Mouse (Mus musculus): ENCODE data around the gene Rbm34.
"Not testable (repeated sequence)": the region's sequence is repeated elsewhere in the genome, so short reads cannot be mapped to it uniquely, and the experiment has no call there.

Rbm34 gene

GRCm38 (mm10) chr8:126970579-126971313 is at the start of gene Rbm34:
Rbm34 (minus strand) TSS chr8:126971071.
- Histone ChIP-seq H3K36me3 (ENCODE audit: control insufficient read depth, insufficient read depth, low read length, poor library complexity, severe bottlenecking) (peaks cover 8% of the 10 kb centered on the region), H3K27me3 (ENCODE audit: control insufficient read depth, insufficient read depth, low read length, poor library complexity, severe bottlenecking) (no peaks in the 10 kb centered on the region)
- DNase-seq (ENCODE audit: low read depth, low spot score): peak; percentile 90

- Histone ChIP-seq H3K36me3 (ENCODE audit: control insufficient read depth, insufficient read depth, low read length, poor library complexity, severe bottlenecking) (no peaks in the 10 kb centered on the region), H3K27me3 (ENCODE audit: control insufficient read depth, insufficient read depth, low read length, poor library complexity, severe bottlenecking) (peaks cover 2% of the 10 kb centered on the region; the same call in 1 of the 2 replicates)
- DNase-seq (ENCODE audit: low read depth, low spot score): no peak
These were observed 40.8 kb upstream of the Rbm34 start for GRCm38 (mm10) chr8:127011668-127012067.

GRCm38 (mm10) chr8:126994506-126994905 is 23.6 kb upstream of the Rbm34 start:
- Histone ChIP-seq H3K27me3 (ENCODE audit: control insufficient read depth, insufficient read depth, low read length, poor library complexity, severe bottlenecking) (no peaks in the 10 kb centered on the region), H3K36me3 (ENCODE audit: control insufficient read depth, insufficient read depth, low read length, poor library complexity, severe bottlenecking) (no peaks in the 10 kb centered on the region)
- no peak for DNase-seq (ENCODE audit: low read depth, low spot score)

GRCm38 (mm10) chr8:126989363-126990153 is 18.7 kb upstream of the Rbm34 start:
- no peak for DNase-seq (ENCODE audit: low read depth, low spot score)
- Histone ChIP-seq H3K27me3 (ENCODE audit: control insufficient read depth, insufficient read depth, low read length, poor library complexity, severe bottlenecking) (0 out of 2 replicates have a peak, but pooled peaks cover 2% of the 10 kb centered on the region), H3K36me3 (ENCODE audit: control insufficient read depth, insufficient read depth, low read length, poor library complexity, severe bottlenecking) (no peaks in the 10 kb centered on the region)

- H3K36me3 ChIP-seq (ENCODE audit: control insufficient read depth, insufficient read depth, low read length, poor library complexity, severe bottlenecking): no peaks in the 10 kb centered on the region
- no peak for DNase-seq (ENCODE audit: low read depth, low spot score)
- H3K27me3 ChIP-seq (ENCODE audit: control insufficient read depth, insufficient read depth, low read length, poor library complexity, severe bottlenecking): 0 out of 2 replicates have a peak, but pooled peaks cover 2% of the 10 kb centered on the region
These were observed 17.6 kb upstream of the Rbm34 start for GRCm38 (mm10) chr8:126988346-126989006.

- no peaks in the 10 kb centered on the region for H3K36me3 ChIP-seq (ENCODE audit: control insufficient read depth, insufficient read depth, low read length, poor library complexity, severe bottlenecking)
- peak; percentile 84 for DNase-seq (ENCODE audit: low read depth, low spot score)
- 0 out of 2 replicates have a peak, but pooled peaks cover 2% of the 10 kb centered on the region for H3K27me3 ChIP-seq (ENCODE audit: control insufficient read depth, insufficient read depth, low read length, poor library complexity, severe bottlenecking)
These were observed 15.6 kb upstream of the Rbm34 start for GRCm38 (mm10) chr8:126986495-126986894.

- Histone ChIP-seq H3K36me3 (ENCODE audit: control insufficient read depth, insufficient read depth, low read length, poor library complexity, severe bottlenecking) (no peaks in the 10 kb centered on the region), H3K27me3 (ENCODE audit: control insufficient read depth, insufficient read depth, low read length, poor library complexity, severe bottlenecking) (no peaks in the 10 kb centered on the region)
- DNase-seq (ENCODE audit: low read depth, low spot score): no peak
These were observed 9.2 kb upstream of the Rbm34 start for GRCm38 (mm10) chr8:126980046-126980445.

GRCm38 (mm10) chr8:126979091-126979920 is 8.4 kb upstream of the Rbm34 start:
- Histone ChIP-seq H3K36me3 (ENCODE audit: control insufficient read depth, insufficient read depth, low read length, poor library complexity, severe bottlenecking) (no peaks in the 10 kb centered on the region), H3K27me3 (ENCODE audit: control insufficient read depth, insufficient read depth, low read length, poor library complexity, severe bottlenecking) (no peaks in the 10 kb centered on the region)
- DNase-seq (ENCODE audit: low read depth, low spot score): peak; percentile 26

GRCm38 (mm10) chr8:126978535-126978934 is 7.7 kb upstream of the Rbm34 start:
- H3K27me3 ChIP-seq (ENCODE audit: control insufficient read depth, insufficient read depth, low read length, poor library complexity, severe bottlenecking); H3K36me3 ChIP-seq (ENCODE audit: control insufficient read depth, insufficient read depth, low read length, poor library complexity, severe bottlenecking): not testable (repeated sequence)
- peak; percentile 36 for DNase-seq (ENCODE audit: low read depth, low spot score)

GRCm38 (mm10) chr8:126978028-126978427 is 7.2 kb upstream of the Rbm34 start:
- H3K36me3 ChIP-seq (ENCODE audit: control insufficient read depth, insufficient read depth, low read length, poor library complexity, severe bottlenecking): no peaks in the 10 kb centered on the region
- no peak for DNase-seq (ENCODE audit: low read depth, low spot score)
- no peaks in the 10 kb centered on the region for H3K27me3 ChIP-seq (ENCODE audit: control insufficient read depth, insufficient read depth, low read length, poor library complexity, severe bottlenecking)

- H3K36me3 ChIP-seq (ENCODE audit: control insufficient read depth, insufficient read depth, low read length, poor library complexity, severe bottlenecking): no peaks in the 10 kb centered on the region
- DNase-seq (ENCODE audit: low read depth, low spot score): no peak
- H3K27me3 ChIP-seq (ENCODE audit: control insufficient read depth, insufficient read depth, low read length, poor library complexity, severe bottlenecking): no peaks in the 10 kb centered on the region
These were observed 5.9 kb upstream of the Rbm34 start for GRCm38 (mm10) chr8:126976608-126977348.

GRCm38 (mm10) chr8:126975706-126976105 is 4.8 kb upstream of the Rbm34 start:
- peak; percentile 71 for DNase-seq (ENCODE audit: low read depth, low spot score)
- Histone ChIP-seq H3K27me3 (ENCODE audit: control insufficient read depth, insufficient read depth, low read length, poor library complexity, severe bottlenecking) (no peaks in the 10 kb centered on the region), H3K36me3 (ENCODE audit: control insufficient read depth, insufficient read depth, low read length, poor library complexity, severe bottlenecking) (no peaks in the 10 kb centered on the region)

GRCm38 (mm10) chr8:126974511-126974910 is 3.6 kb upstream of the Rbm34 start:
- H3K27me3 ChIP-seq (ENCODE audit: control insufficient read depth, insufficient read depth, low read length, poor library complexity, severe bottlenecking): no peaks in the 10 kb centered on the region
- DNase-seq (ENCODE audit: low read depth, low spot score): no peak
- no peaks in the 10 kb centered on the region for H3K36me3 ChIP-seq (ENCODE audit: control insufficient read depth, insufficient read depth, low read length, poor library complexity, severe bottlenecking)

Measured in splenic B cell, adult 2 months (primary cell).